Mouse (Mus musculus): Measurements from ENCODE around the gene Zfp541.

The Zfp541 gene

GRCm38 (mm10) chr7:16061219-16062098 lies at the start of gene Zfp541:
Zfp541 (plus strand) TSS chr7:16061814.
- TF ChIP-seq NANOG (IDR thresholded peaks at IDR 0.05; ENCODE audit: borderline replicate concordance, low read length), result no peak
- no peak for TF ChIP-seq POU5F1 (IDR thresholded peaks at IDR 0.05; ENCODE audit: borderline replicate concordance, low read length)
- no peak for TF ChIP-seq CTCF (conservative IDR thresholded peaks at IDR 0.05; ENCODE audit: low read length)
- no peaks in the 10 kb centered on the region for H3K36me3 ChIP-seq (ENCODE audit: insufficient read depth, low read length)
- H3K27me3 ChIP-seq (ENCODE audit: insufficient read depth, low read length), result peaks cover 56% of the 10 kb centered on the region
- peak within 1 kb of the TSS; percentile 26; the same call in 1 of the 2 replicates for H3K4me3 ChIP-seq (replicated peaks; ENCODE audit: low read length)
- peaks cover 6% of the 10 kb centered on the region for H3K4me1 ChIP-seq (replicated peaks; ENCODE audit: low read depth, low read length)
- H3K9me3 ChIP-seq (ENCODE audit: low read length), result peaks cover 6% of the 10 kb centered on the region; the same call in 1 of the 2 replicates

- H3K4me3 ChIP-seq (replicated peaks; ENCODE audit: low read length), result no peak overlapping the region
- H3K4me1 ChIP-seq (replicated peaks; ENCODE audit: low read depth, low read length), result peaks cover 67% of the 10 kb centered on the region
- no peaks in the 10 kb centered on the region for H3K9me3 ChIP-seq (ENCODE audit: low read length)
- H3K36me3 ChIP-seq (ENCODE audit: insufficient read depth, low read length), result peaks cover 16% of the 10 kb centered on the region
- no peaks in the 10 kb centered on the region for H3K27me3 ChIP-seq (ENCODE audit: insufficient read depth, low read length)
- peak; percentile 91 for TF ChIP-seq CTCF (conservative IDR thresholded peaks at IDR 0.05; ENCODE audit: low read length)
- no peak for TF ChIP-seq POU5F1 (IDR thresholded peaks at IDR 0.05; ENCODE audit: borderline replicate concordance, low read length)
These were observed 48.9 kb upstream of the Zfp541 start for GRCm38 (mm10) chr7:16012576-16013263.

- H3K36me3 ChIP-seq (ENCODE audit: insufficient read depth, low read length), result peaks cover 15% of the 10 kb centered on the region
- H3K4me3 ChIP-seq (replicated peaks; ENCODE audit: low read length), result no peak overlapping the region
These were observed 47.8 kb upstream of the Zfp541 start for GRCm38 (mm10) chr7:16013722-16014275.

GRCm38 (mm10) chr7:16014521-16015175 lies 47.0 kb upstream of the Zfp541 start:
- Histone ChIP-seq H3K4me3 (replicated peaks; ENCODE audit: low read length) (no peak overlapping the region), H3K27me3 (ENCODE audit: insufficient read depth, low read length) (no peaks in the 10 kb centered on the region), H3K36me3 (ENCODE audit: insufficient read depth, low read length) (peaks cover 15% of the 10 kb centered on the region), H3K9me3 (ENCODE audit: low read length) (no peaks in the 10 kb centered on the region), H3K4me1 (replicated peaks; ENCODE audit: low read depth, low read length) (peaks cover 67% of the 10 kb centered on the region)
- no peak for TF ChIP-seq POU5F1 (IDR thresholded peaks at IDR 0.05; ENCODE audit: borderline replicate concordance, low read length)
- TF ChIP-seq NANOG (IDR thresholded peaks at IDR 0.05; ENCODE audit: borderline replicate concordance, low read length), result no peak
- TF ChIP-seq CTCF (conservative IDR thresholded peaks at IDR 0.05; ENCODE audit: low read length), result no peak

More at GRCm38 (mm10) chr7:16013722-16014275, 47.8 kb upstream of the Zfp541 start:
- TF ChIP-seq POU5F1 (IDR thresholded peaks at IDR 0.05; ENCODE audit: borderline replicate concordance, low read length) (no peak), CTCF (conservative IDR thresholded peaks at IDR 0.05; ENCODE audit: low read length) (no peak), NANOG (IDR thresholded peaks at IDR 0.05; ENCODE audit: borderline replicate concordance, low read length) (no peak)
- peaks cover 66% of the 10 kb centered on the region for H3K4me1 ChIP-seq (replicated peaks; ENCODE audit: low read depth, low read length)
- H3K9me3 ChIP-seq (ENCODE audit: low read length), result no peaks in the 10 kb centered on the region
- no peaks in the 10 kb centered on the region for H3K27me3 ChIP-seq (ENCODE audit: insufficient read depth, low read length)

GRCm38 (mm10) chr7:16015384-16015783 lies 46.2 kb upstream of the Zfp541 start:
- no peaks in the 10 kb centered on the region for H3K27me3 ChIP-seq (ENCODE audit: insufficient read depth, low read length)
- H3K9me3 ChIP-seq (ENCODE audit: low read length), result no peaks in the 10 kb centered on the region
- H3K4me1 ChIP-seq (replicated peaks; ENCODE audit: low read depth, low read length), result peaks cover 65% of the 10 kb centered on the region
- TF ChIP-seq POU5F1 (IDR thresholded peaks at IDR 0.05; ENCODE audit: borderline replicate concordance, low read length), result no peak
- TF ChIP-seq NANOG (IDR thresholded peaks at IDR 0.05; ENCODE audit: borderline replicate concordance, low read length), result no peak
- no peak for TF ChIP-seq CTCF (conservative IDR thresholded peaks at IDR 0.05; ENCODE audit: low read length)
- peaks cover 15% of the 10 kb centered on the region for H3K36me3 ChIP-seq (ENCODE audit: insufficient read depth, low read length)
- H3K4me3 ChIP-seq (replicated peaks; ENCODE audit: low read length), result no peak overlapping the region

GRCm38 (mm10) chr7:16018016-16018810 lies 43.4 kb upstream of the Zfp541 start:
- H3K9me3 ChIP-seq (ENCODE audit: low read length), result no peaks in the 10 kb centered on the region
- H3K4me3 ChIP-seq (replicated peaks; ENCODE audit: low read length), result no peak overlapping the region
- peaks cover 4% of the 10 kb centered on the region; the same call in 1 of the 2 replicates for H3K36me3 ChIP-seq (ENCODE audit: insufficient read depth, low read length)
- H3K4me1 ChIP-seq (replicated peaks; ENCODE audit: low read depth, low read length), result peaks cover 60% of the 10 kb centered on the region
- TF ChIP-seq NANOG (IDR thresholded peaks at IDR 0.05; ENCODE audit: borderline replicate concordance, low read length), result no peak
- TF ChIP-seq CTCF (conservative IDR thresholded peaks at IDR 0.05; ENCODE audit: low read length), result no peak
- TF ChIP-seq POU5F1 (IDR thresholded peaks at IDR 0.05; ENCODE audit: borderline replicate concordance, low read length), result no peak
- H3K27me3 ChIP-seq (ENCODE audit: insufficient read depth, low read length), result no peaks in the 10 kb centered on the region

- Histone ChIP-seq H3K36me3 (ENCODE audit: insufficient read depth, low read length) (no peaks in the 10 kb centered on the region), H3K4me3 (replicated peaks; ENCODE audit: low read length) (no peak overlapping the region), H3K9me3 (ENCODE audit: low read length) (no peaks in the 10 kb centered on the region), H3K27me3 (ENCODE audit: insufficient read depth, low read length) (no peaks in the 10 kb centered on the region), H3K4me1 (replicated peaks; ENCODE audit: low read depth, low read length) (peaks cover 61% of the 10 kb centered on the region)
- TF ChIP-seq CTCF (conservative IDR thresholded peaks at IDR 0.05; ENCODE audit: low read length) (no peak), NANOG (IDR thresholded peaks at IDR 0.05; ENCODE audit: borderline replicate concordance, low read length) (no peak), POU5F1 (IDR thresholded peaks at IDR 0.05; ENCODE audit: borderline replicate concordance, low read length) (no peak)
These were observed 42.1 kb upstream of the Zfp541 start for GRCm38 (mm10) chr7:16019256-16020094.
